Mouse (Mus musculus): ENCODE data around the gene Mmp27. TPM values are rescaled to one million over a fixed set of nuclear protein-coding genes. Genes with fewer than 3 reads are reported as not detected.

The Mmp27 gene
- total RNA-seq, 2 experiments from 2014 or later, result not detected

DNA sequence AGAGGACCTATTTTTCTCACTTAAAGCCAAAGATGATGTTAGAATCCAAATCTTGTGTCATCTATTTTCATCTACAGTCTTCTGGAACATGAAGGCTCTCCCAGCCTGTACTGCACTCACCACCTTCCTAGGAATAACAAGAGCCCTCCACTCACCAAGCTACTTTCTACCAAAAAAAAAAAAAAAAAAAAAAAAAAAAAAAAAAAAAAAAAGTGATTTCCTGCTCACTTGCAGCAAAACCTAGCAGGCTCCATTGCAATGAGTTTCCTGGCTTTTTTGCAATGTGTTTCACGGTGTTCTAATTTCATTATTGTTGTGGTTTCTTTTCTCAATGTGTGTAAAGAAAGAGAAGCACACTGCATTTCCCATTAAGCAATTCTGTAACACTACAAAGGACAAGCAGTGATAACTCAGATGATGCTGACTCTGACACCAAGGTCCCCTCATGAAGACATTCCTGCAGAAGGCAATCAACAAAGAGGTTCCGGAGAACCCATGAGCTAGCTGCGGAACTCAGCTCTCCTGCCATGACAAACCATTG is 22.1 kb downstream of the Mmp27 start:
- intact Hi-C loops (cut with DNase I), result loop anchor here (10.0 kb wide), 1 partner anchor 299 kb away; no protein-coding TSS in a partner anchor
- no peak for DNase-seq (ENCODE audit: extremely low spot score in 1 of 2, low spot score in 2 of 2)

DNA sequence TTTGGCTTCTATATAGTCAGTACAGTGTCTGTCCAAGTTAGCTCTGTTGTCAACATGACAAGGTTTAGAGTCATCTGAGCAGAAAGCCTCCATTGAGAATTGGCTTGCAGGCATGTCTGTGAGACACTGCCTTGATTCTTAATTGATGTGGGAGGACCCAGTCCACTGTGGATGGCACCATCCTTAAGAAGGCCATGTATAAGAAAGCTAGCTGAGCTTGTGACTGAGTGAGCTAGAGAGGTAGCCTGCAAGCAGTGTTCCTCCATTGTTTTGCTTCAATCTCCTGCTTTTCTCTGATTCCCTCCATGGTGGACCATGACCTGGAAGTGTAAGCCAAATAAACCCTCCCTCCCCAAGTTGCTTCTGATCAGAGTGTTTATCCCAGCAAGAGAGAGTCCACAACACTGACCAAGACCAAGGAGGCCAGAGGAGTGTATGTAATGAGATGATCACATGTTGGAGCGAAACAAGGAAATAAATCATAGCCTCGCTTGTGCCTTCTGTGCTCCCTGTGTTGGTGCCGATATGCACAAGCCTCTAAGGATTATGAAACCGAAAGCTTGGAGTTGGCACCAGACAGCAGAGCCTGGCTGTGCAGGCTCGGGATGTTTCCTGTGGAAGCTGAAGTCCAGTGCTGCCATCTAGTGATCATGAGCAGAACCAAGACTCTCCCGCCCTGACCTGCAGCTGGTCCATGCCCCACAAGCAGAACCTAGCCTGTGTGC is 23.8 kb downstream of the Mmp27 start:
- intact Hi-C loops (cut with DNase I), result loop anchor here (2.0 to 10.0 kb wide), 2 partner anchors 300 to 378 kb away; no protein-coding TSS in a partner anchor
- DNase-seq (ENCODE audit: extremely low spot score in 1 of 2, low spot score in 2 of 2), result peak; percentile 84 to 85

DNA sequence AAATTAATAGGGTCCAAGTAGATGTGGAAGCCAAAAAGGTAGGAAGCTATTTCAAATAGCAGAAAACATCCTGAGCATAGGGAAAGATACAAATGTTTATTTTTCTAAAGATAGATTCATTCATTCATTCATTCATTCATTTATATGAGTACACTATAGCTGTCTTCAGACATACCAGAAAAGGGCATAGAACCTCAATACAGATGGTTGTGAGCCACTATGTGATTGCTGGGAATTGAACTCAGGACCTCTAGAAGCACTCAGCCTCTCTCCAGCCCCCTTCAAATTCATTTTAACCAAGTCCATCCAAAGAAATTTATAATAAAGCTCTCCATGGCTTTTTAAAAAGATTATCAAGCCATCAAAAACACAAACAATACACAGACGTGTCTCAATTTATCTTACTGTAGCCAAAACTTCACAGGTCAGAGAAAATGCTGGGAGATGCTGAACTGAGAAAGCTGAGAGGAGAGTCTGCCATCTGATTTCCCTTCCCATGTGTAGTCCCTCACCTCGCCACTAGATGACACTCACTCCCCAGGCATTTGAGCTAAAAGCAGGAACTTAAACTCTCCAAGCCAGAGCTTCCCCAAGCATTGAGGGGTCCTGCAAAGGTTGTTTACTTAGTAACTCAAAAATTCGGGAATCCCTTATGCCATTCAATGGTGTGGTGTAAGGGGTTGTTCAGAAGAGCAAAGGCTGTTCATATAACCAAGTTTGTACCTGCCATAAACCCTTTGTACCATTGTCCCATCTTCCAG is 32.0 kb downstream of the Mmp27 start:
- intact Hi-C loops (cut with DNase I), result loop anchor here (5.0 to 10.0 kb wide), 3 partner anchors 252 to 622 kb away; no protein-coding TSS in a partner anchor

DNA sequence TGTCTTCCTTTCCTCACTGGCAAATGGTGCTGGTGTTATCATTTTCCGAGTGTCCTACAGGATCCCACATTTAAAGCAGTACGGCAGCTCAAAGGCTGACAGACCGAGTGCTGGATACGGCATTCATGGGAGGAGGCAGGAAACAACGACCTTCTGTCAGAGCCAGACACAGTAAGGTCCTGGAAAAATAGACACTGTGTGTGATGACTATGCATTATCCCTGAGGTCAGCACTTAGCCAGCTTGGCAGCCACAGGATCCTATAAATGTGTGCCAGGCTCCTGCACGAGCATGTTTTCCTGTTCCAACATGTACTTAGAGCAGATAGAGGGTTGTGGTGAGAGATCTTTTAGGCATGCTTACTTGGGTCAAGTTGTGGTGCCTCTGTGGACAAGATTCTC is 32.8 kb downstream of the Mmp27 start:
- DNase-seq (ENCODE audit: extremely low spot score in 1 of 2, low spot score in 2 of 2), result no peak
- intact Hi-C loops (cut with DNase I), result loop anchor here (5.0 to 10.0 kb wide), 3 partner anchors 251 to 621 kb away; no protein-coding TSS in a partner anchor

More for the DNA sequence above, 32.0 kb downstream of the Mmp27 start:
- DNase-seq (ENCODE audit: extremely low spot score in 1 of 2, low spot score in 2 of 2), result peak; percentile 61 to 67

DNA sequence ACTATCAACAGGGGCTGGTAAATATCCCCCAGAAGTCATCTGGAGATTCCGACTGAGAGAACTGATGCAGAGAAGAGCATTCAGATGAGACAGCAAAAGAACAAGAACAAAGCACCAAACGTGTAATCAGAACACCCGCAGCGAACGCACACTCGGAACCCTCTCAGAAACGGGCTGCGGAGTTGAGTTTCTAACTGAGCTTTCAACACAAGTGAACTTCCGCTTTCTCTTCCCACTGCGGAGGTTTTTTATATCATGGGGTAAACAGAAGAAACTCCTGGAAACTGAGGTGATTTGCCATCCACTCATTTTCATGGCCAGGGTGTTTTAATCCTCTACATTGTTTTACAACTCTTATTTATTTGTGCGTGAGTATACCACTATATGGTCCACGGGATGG is 34.4 kb downstream of the Mmp27 start:
- DNase-seq (ENCODE audit: extremely low spot score in 1 of 2, low spot score in 2 of 2), result no peak
- intact Hi-C loops (cut with DNase I), result loop anchor here (10.0 kb wide), 2 partner anchors 249 to 619 kb away; no protein-coding TSS in a partner anchor

DNA sequence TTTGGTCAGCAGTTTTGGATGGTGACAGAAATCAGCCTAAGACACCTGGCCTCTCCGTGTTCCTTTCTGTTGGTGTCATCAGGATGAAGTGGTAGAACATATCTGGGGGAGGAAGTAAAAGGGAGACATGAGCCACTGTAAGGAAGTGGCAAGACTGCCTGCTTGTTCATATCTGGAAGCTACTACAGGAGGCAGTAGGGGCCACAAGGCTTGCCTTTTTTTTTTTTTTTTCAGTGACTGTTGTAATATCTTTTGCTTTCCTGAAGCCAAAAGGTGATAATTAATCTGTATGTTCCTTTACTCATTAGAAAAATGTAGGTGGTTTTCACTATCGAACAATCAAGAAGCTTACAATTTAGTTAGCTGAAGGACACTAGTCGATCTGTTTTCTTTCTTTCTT is 51.4 kb downstream of the Mmp27 start:
- intact Hi-C loops (cut with DNase I), result no loop called here
- no peak for DNase-seq (ENCODE audit: extremely low spot score in 1 of 2, low spot score in 2 of 2)

DNA sequence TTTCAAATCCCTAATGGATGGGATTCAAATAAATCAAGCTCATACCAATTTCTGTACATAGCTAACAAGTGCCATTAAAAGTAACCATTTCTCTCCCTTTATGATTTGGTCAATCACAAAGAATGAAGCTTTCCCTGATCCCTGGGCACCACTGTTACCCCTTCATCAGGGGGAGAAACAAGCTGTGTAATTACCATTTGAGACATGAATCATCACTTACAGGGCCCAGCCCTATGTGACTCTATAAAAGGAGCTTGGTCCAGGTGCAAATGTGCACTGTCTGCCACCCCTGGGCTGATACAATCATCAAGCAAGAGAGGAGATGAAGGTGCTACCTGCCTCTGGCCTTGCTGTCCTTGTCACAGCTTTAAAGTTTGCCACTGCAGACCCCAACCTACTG is 56.7 kb downstream of the Mmp27 start, which contains the start of gene Mmp20:
Mmp20 (plus strand) TSS at position 301 of the 400 bp plus-strand sequence.
- no peak for DNase-seq (ENCODE audit: extremely low spot score in 1 of 2, low spot score in 2 of 2)
- intact Hi-C loops (cut with DNase I), result no loop called here

Other genes with a start within 250 kb of the Mmp27 start
- not detected for gene Mmp12, start 227.0 kb upstream of the Mmp27 start, total RNA-seq (2021)
- gene Mmp1b, start 183.3 kb upstream of the Mmp27 start, total RNA-seq (2021), result not detected
- not detected for gene Mmp3, start 125.6 kb upstream of the Mmp27 start, total RNA-seq (2021)
- not detected for gene Mmp10, start 69.0 kb upstream of the Mmp27 start, total RNA-seq (2021)
- not detected for gene Mmp8, start 12.9 kb upstream of the Mmp27 start, total RNA-seq (2021)
- not detected for gene Mmp20, start 56.8 kb downstream of the Mmp27 start, total RNA-seq (2021)
- not detected for gene Mmp7, start 120.7 kb downstream of the Mmp27 start, total RNA-seq (2021)
- 1 to 10 TPM; 7.8 to 9.2 TPM for gene Tmem123, start 192.6 kb downstream of the Mmp27 start, total RNA-seq (2021)

Data from left cerebral cortex, postnatal 10 days (tissue).